Mouse (Mus musculus) cerebellum, adult 2 months (tissue): Measurements from ENCODE around the gene Hibch.

Experiments used
- CTCF ChIP-seq: fragments of 200-500 bp; IDR thresholded peaks from 2 replicates; pipeline ENCODE4 v1.5.1; 2011; ENCODE audit warnings: low read depth, mild to moderate bottlenecking, control low read depth, low read length, moderate library complexity, borderline replicate concordance; ENCODE audit not compliant: insufficient read depth
- POLR2A ChIP-seq: fragments of 200-500 bp; IDR thresholded peaks from 2 replicates; pipeline ENCODE4 v1.6.1; 2011; ENCODE audit warnings: low read length, control low read depth, borderline replicate concordance; ENCODE audit not compliant: insufficient read depth

- TF ChIP-seq CTCF (no peak), POLR2A (no peak)
Measured at GRCm38 (mm10) chr1:52801651-52802050, 43.1 kb upstream of the Hibch start.
